Mouse (Mus musculus): ENCODE results near the gene Myh9. TPM values are rescaled to one million over a fixed set of nuclear protein-coding genes. Genes with fewer than 3 reads are reported as not detected.

Myh9 gene
- polyA plus RNA-seq, 1 experiment from 2014 or later, result 14.8 TPM

Other genes with a start within 250 kb of the Myh9 start
- 0.20 TPM in 1 of 2 replicates, not detected in the other for gene Apol10b, start 246.1 kb downstream of the Myh9 start, polyA plus RNA-seq (2014; fragmentation: Nextera tagmentation; extraction: Ambion mirVana)
- not detected in 2 replicates for gene Gm36245, start 242.9 kb downstream of the Myh9 start, polyA plus RNA-seq (2014; fragmentation: Nextera tagmentation; extraction: Ambion mirVana)
- not detected in 2 replicates for gene Apol11b, start 198.9 kb downstream of the Myh9 start, polyA plus RNA-seq (2014; fragmentation: Nextera tagmentation; extraction: Ambion mirVana)
- gene Apol7e, start 143.3 kb downstream of the Myh9 start, polyA plus RNA-seq (2014; fragmentation: Nextera tagmentation; extraction: Ambion mirVana), result not detected in 2 replicates
- not detected in 2 replicates for gene Apol9b, start 113.1 kb downstream of the Myh9 start, polyA plus RNA-seq (2014; fragmentation: Nextera tagmentation; extraction: Ambion mirVana)
- 0.11 TPM in 2 replicates for gene Apol8, start 85.2 kb downstream of the Myh9 start, polyA plus RNA-seq (2014; fragmentation: Nextera tagmentation; extraction: Ambion mirVana)
- gene Txn2, start 86.8 kb upstream of the Myh9 start, polyA plus RNA-seq (2014; fragmentation: Nextera tagmentation; extraction: Ambion mirVana), result 219 and 234 TPM in 2 replicates
- gene Foxred2, start 114.5 kb upstream of the Myh9 start, polyA plus RNA-seq (2014; fragmentation: Nextera tagmentation; extraction: Ambion mirVana), result 9.2 and 9.4 TPM in 2 replicates
- gene Eif3d, start 128.6 kb upstream of the Myh9 start, polyA plus RNA-seq (2014; fragmentation: Nextera tagmentation; extraction: Ambion mirVana), result 178 and 186 TPM in 2 replicates